Mouse (Mus musculus) G1E (cell line): ENCODE data around the gene Hoxd8. TPM values are rescaled to one million over a fixed set of nuclear protein-coding genes. Genes with fewer than 3 reads are reported as not detected.

ENCODE experiments used
- ATAC-seq: 2 replicates; pipeline ENCODE4 v1.8.0; 2016; ENCODE audit warnings: mild to moderate bottlenecking; ENCODE audit not compliant: insufficient number of reproducible peaks, poor library complexity, low FRiP score, severe bottlenecking; ENCODE audit errors: extremely low read depth
- DNase-seq: peaks from one replicate; pipeline ENCODE4 v3.0.0; 2012; ENCODE audit warnings: low spot score
- H3K27me3 ChIP-seq: 2 replicates; pipeline ENCODE4 v1.6.1; 2012; ENCODE audit warnings: mild to moderate bottlenecking, low read length, inconsistent platforms; ENCODE audit not compliant: insufficient read depth
- H3K36me3 ChIP-seq: replicated peaks from 2 replicates; pipeline ENCODE3; 2012; ENCODE audit warnings: mild to moderate bottlenecking, inconsistent platforms
- H3K4me1 ChIP-seq: 2 replicates; pipeline ENCODE4 v1.6.1; 2012; ENCODE audit warnings: low read depth, low read length, inconsistent platforms, mixed read lengths; ENCODE audit not compliant: insufficient read depth
- H3K4me3 ChIP-seq: 2 replicates; pipeline ENCODE4 v1.5.1; 2012; ENCODE audit warnings: low read depth, mild to moderate bottlenecking, inconsistent platforms, low read length, moderate library complexity, mixed read lengths
- H3K9me3 ChIP-seq: replicated peaks from 2 replicates; pipeline ENCODE4 v1.6.1; 2012; ENCODE audit warnings: inconsistent platforms
- CTCF ChIP-seq: IDR thresholded peaks from 2 replicates; pipeline ENCODE4 v1.5.1; 2012; ENCODE audit warnings: low read depth, low read length, inconsistent platforms, mixed read lengths
- GATA1 ChIP-seq: IDR thresholded peaks from 2 replicates; pipeline ENCODE4 v1.6.1; 2012; ENCODE audit warnings: borderline replicate concordance, low read length, inconsistent platforms, mixed read lengths
- GATA2 ChIP-seq: IDR thresholded peaks from 2 replicates; pipeline ENCODE4 v1.6.1; 2012; ENCODE audit warnings: low read depth, low read length, inconsistent platforms, borderline replicate concordance
- POLR2AphosphoS5 ChIP-seq: IDR thresholded peaks from 2 replicates; pipeline ENCODE4 v1.6.1; 2012; ENCODE audit warnings: low read depth, low read length, inconsistent platforms; ENCODE audit not compliant: insufficient replicate concordance
- TAL1 ChIP-seq: conservative IDR thresholded peaks from 2 replicates; pipeline ENCODE4 v1.6.1; 2012; ENCODE audit warnings: low read depth, low read length, inconsistent platforms, mixed read lengths
- polyA plus RNA-seq: library from polyadenylated mRNA; stranded (reverse); fragments of >175 nt; gene quantifications from 2 replicates; pipeline ENCODE4 v1.2.3, GENCODE M21; 2012
- total RNA-seq, 2 experiments: library from RNA; stranded (forward) in 1 of 2; stranded (reverse) in 1 of 2; fragments of 200-1000 nt in 1 of 2; fragments of >200 nt in 1 of 2; fragmentation: Nextera tagmentation in 1 of 2; gene quantifications; 2 replicates each; pipeline ENCODE4 v1.2.3; 2014 to 2017

Gene Hoxd8
- total and polyA plus RNA-seq, 3 experiments = not detected

DNA sequence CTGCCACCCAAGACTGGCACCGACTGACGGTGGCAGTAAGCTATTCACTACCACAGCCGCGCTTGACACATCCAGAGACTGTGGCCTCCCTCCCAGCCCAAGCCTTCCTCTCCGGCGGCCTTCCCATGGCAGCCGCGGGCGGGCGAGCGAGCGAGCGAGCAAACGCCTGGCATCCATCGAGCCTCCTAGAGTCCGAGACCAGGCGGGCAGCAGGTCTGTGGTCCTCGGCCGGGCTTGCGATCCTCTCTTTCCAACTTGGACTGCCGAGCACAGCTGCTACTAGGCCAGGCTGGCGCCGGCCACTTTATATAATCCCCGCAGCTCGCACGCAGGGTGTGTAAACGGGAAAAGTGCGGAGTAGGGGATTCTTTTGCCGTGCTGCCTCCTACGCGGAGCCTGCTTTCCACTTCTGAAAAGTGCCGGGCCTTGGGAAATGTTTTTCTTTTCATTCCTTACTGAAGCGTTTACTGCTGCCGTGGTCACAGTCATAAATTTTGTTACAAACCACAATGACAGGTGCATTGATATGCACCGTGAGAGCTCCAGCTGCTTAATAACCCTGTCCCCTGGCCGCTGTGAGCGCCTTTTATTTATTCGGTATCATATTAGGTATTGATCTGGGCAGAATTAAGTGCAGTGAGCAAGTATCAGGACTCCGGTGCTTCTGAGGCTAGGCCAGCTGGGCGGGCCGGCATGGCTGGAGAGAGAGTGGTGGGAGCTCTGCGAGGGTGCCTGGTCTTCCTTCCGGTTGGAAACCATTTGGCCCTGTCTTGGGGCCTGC, 36.1 kb downstream of the Hoxd8 start:
- TF ChIP-seq TAL1 (no peak), POLR2AphosphoS5 (no peak), GATA2 (no peak), GATA1 (no peak), CTCF (no peak)
- H3K4me3 ChIP-seq = no peak overlapping the region

DNA sequence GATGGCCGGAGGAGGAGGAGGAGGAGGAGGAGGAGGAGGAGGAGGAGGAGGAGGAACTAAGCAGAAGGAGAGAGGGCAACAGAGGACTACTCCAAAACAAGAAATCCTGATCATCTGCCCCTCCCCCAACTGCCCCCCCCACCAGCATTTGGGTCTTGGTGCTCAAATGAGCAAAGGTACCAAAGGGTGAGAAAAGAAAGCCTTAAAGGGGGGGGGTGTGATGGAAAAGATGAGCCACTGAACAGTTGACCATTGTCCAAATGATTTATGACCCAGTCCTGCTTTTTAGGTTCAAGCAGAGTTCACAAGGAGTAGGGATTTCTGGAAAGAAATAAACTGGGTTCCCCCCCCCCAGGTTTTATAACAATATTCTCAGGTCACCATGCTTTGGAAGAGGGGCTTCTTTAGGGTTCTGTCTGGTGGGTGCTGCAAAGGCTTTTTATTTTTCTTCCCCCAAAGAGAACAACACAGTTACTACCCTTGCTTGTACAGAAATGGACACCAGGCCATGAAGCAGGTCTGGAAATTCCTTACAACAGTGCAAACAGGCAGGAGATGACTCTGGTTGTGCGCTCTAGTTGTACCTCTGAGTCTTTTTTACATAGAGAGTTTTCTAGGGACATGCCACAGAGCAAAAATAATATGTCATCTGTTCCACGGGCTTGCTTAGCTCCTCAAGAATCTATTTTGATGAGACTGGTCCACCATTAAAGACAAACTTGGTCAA, 37.0 kb downstream of the Hoxd8 start:
- H3K27me3 ChIP-seq = peaks cover 66% of the 10 kb centered on the region
- peaks cover 3% of the 10 kb centered on the region; the same call in 1 of the 2 replicates for H3K9me3 ChIP-seq
- TF ChIP-seq POLR2AphosphoS5 (no peak), CTCF (no peak), GATA1 (no peak), TAL1 (no peak), GATA2 (no peak)
- no peaks in the 10 kb centered on the region for H3K36me3 ChIP-seq
- no peak for DNase-seq
- ATAC-seq = no peak
- H3K4me3 ChIP-seq = no peak overlapping the region
- H3K4me1 ChIP-seq = peaks cover 2% of the 10 kb centered on the region; the same call in 1 of the 2 replicates

More for the DNA sequence above, 36.1 kb downstream of the Hoxd8 start:
- Histone ChIP-seq H3K27me3 (peaks cover 66% of the 10 kb centered on the region), H3K36me3 (no peaks in the 10 kb centered on the region), H3K9me3 (no peaks in the 10 kb centered on the region), H3K4me1 (peaks cover 2% of the 10 kb centered on the region; the same call in 1 of the 2 replicates)
- ATAC-seq (no peak), DNase-seq (no peak)

DNA sequence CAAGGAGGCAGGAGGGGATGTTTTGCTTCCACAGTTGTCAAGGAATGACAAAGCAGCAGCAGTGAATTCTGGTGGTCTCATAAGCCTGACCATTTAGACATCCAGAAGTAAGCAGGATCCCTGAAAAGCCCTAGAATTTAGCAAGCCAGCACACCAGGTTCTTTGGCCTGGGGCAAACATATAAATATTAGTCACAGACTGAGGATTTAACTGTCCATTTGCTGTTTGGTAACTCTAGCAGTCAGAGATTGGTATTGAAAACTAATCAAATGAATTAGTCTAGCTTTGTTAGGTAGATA, 37.5 kb downstream of the Hoxd8 start:
- Histone ChIP-seq H3K4me1 (0 out of 2 replicates have a peak, but pooled peaks cover 2% of the 10 kb centered on the region), H3K9me3 (peaks cover 8% of the 10 kb centered on the region; the same call in 1 of the 2 replicates), H3K36me3 (no peaks in the 10 kb centered on the region), H3K27me3 (peaks cover 66% of the 10 kb centered on the region), H3K4me3 (no peak overlapping the region)
- no peak for ATAC-seq
- no peak for TF ChIP-seq TAL1
- TF ChIP-seq GATA2 = no peak
- no peak for TF ChIP-seq CTCF
- TF ChIP-seq GATA1 = no peak
- no peak for TF ChIP-seq POLR2AphosphoS5
- DNase-seq = no peak

DNA sequence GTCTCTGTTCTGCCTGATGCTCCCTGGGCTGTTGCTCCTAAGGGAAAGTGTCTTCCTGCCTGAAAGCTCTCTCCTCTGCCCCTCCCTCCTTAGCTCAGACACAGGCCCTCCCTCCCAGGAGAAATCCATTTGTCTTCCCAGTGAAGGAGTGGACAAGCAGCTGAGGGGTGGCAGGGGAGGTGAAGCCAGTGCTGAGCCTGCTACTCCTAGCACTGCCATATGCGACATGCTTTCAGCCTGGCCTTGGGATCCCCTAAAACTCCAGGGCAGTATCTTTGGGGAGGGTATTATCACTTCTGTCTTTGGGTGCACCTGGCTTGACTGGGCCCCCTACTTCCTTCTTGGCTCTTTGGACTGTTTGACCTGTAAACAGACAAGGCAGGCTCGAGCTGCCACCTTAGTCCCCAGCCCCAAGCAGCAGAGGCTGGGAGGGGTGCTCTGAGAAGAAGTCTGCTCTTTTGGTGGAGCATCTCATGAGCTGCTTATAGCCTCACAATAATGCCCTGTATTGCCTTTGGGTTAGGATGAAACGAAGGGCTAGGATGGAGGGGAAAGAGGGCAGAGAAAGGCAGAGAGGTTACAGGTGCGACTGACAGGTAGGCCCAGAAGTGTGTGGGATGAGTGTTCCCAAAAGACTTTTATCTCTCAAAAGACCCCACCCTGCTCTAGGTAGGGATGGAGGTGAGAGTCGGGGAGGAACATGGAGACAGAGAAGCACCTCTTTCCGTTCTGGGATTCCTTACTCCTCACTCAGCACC, 41.3 kb downstream of the Hoxd8 start:
- ATAC-seq (no peak), DNase-seq (no peak)
- no peak overlapping the region for H3K4me3 ChIP-seq
- no peaks in the 10 kb centered on the region for H3K36me3 ChIP-seq
- peaks cover 40% of the 10 kb centered on the region for H3K27me3 ChIP-seq
- peaks cover 6% of the 10 kb centered on the region; the same call in 1 of the 2 replicates for H3K4me1 ChIP-seq
- peaks cover 13% of the 10 kb centered on the region; the same call in 1 of the 2 replicates for H3K9me3 ChIP-seq
- TF ChIP-seq GATA2 (no peak), GATA1 (no peak), CTCF (no peak), TAL1 (no peak), POLR2AphosphoS5 (no peak)

DNA sequence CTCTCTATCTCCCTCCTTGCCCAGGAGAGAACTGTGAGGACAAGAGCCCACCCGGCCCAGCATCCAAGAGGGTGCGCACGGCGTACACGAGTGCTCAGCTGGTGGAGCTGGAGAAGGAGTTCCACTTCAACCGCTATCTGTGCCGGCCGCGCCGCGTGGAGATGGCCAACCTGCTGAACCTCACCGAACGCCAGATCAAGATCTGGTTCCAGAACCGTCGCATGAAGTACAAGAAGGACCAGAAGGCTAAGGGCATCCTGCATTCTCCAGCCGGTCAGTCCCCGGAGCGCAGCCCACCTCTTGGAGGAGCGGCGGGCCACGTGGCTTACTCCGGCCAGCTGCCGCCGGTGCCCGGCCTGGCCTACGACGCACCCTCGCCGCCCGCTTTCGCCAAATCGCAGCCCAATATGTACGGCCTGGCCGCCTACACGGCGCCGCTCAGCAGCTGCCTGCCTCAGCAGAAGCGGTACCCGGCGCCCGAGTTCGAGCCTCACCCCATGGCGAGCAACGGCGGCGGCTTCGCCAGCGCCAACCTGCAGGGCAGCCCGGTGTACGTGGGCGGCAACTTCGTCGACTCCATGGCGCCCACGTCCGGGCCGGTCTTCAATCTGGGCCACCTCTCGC, 42.0 kb downstream of the Hoxd8 start:
- Histone ChIP-seq H3K9me3 (peaks cover 13% of the 10 kb centered on the region; the same call in 1 of the 2 replicates), H3K4me3 (no peak overlapping the region), H3K27me3 (peaks cover 37% of the 10 kb centered on the region), H3K36me3 (no peaks in the 10 kb centered on the region), H3K4me1 (peaks cover 6% of the 10 kb centered on the region; the same call in 1 of the 2 replicates)
- ATAC-seq = no peak
- TF ChIP-seq POLR2AphosphoS5 = no peak
- no peak for DNase-seq

DNA sequence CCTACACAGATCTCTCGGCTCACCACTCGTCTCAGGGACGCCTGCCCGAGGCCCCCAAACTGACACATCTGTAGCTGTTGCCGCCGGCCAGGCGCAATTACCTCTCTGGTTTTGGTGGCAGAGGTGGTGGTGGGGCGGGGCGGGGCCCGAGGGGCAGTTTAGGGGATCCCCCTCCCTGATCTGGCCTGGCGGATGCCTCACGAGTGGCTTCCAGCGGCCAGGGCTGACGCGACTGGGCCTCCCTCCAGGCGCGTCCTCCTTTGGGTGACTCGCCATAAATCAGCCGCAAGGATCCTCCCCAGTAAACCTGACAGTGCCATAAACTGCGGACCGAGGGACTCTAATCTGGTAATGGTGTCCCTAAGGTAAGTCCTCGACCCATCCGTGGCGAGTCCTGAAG, 42.6 kb downstream of the Hoxd8 start:
- ATAC-seq (no peak), DNase-seq (no peak)
- H3K36me3 ChIP-seq = no peaks in the 10 kb centered on the region
- peaks cover 35% of the 10 kb centered on the region for H3K27me3 ChIP-seq
- TF ChIP-seq GATA2 (no peak), CTCF (no peak), POLR2AphosphoS5 (no peak), TAL1 (no peak), GATA1 (no peak)
- H3K4me3 ChIP-seq = no peak overlapping the region
- H3K9me3 ChIP-seq = peaks cover 13% of the 10 kb centered on the region; the same call in 1 of the 2 replicates
- peaks cover 6% of the 10 kb centered on the region; the same call in 1 of the 2 replicates for H3K4me1 ChIP-seq
